Mouse (Mus musculus) left cerebral cortex, postnatal 10 days (tissue): ENCODE results near the gene Ltv1. TPM values are rescaled to one million over a fixed set of nuclear protein-coding genes. Genes with fewer than 3 reads are reported as not detected.

ENCODE experiments used
- DNase-seq, 2 experiments: peaks; one replicate each; pipeline ENCODE4 v3.0.0; 2021 to 2022; ENCODE audit warnings: low spot score in 2 of 2, mixed read lengths in 1 of 2; ENCODE audit errors: extremely low spot score in 1 of 2
- intact Hi-C: fragments of 180-260 bp; cut with DNase I; formaldehyde crosslinking; loops from one replicate; pipeline ENCODE4 v1.15.1; 2025
- total RNA-seq, 2 experiments: library from RNA; stranded (reverse); gene quantifications; 2 replicates each; pipeline ENCODE4 v1.2.3; 2021

The Ltv1 gene
- 10 to 100 TPM; 20.5 to 23.2 TPM for total RNA-seq

GRCm38 (mm10) chr10:13192731-13193351 lies at the start of gene Ltv1:
Gene Ltv1 (minus strand): TSS chr10:13193168.
- intact Hi-C loops, result no loop called here
- peak; percentile 96 to 98 for DNase-seq

GRCm38 (mm10) chr10:13240431-13240830 lies 47.5 kb upstream of the Ltv1 start:
- intact Hi-C loops, result no loop called here

GRCm38 (mm10) chr10:13238188-13238587 lies 45.2 kb upstream of the Ltv1 start:
- intact Hi-C loops, result no loop called here
- no peak for DNase-seq

More at GRCm38 (mm10) chr10:13240431-13240830, 47.5 kb upstream of the Ltv1 start:
- DNase-seq, result no peak

- DNase-seq, result no peak
- intact Hi-C loops, result no loop called here
Observed at GRCm38 (mm10) chr10:13236866-13237265, 43.9 kb upstream of the Ltv1 start.

GRCm38 (mm10) chr10:13234503-13234902 lies 41.5 kb upstream of the Ltv1 start:
- intact Hi-C loops, result no loop called here
- no peak for DNase-seq

- intact Hi-C loops, result no loop called here
- no peak for DNase-seq
Observed at GRCm38 (mm10) chr10:13233941-13234340, 41.0 kb upstream of the Ltv1 start.

- intact Hi-C loops, result no loop called here
- DNase-seq, result no peak
Observed at GRCm38 (mm10) chr10:13233143-13233622, 40.2 kb upstream of the Ltv1 start.

- intact Hi-C loops, result no loop called here
- no peak for DNase-seq
Observed at GRCm38 (mm10) chr10:13232443-13233142, 39.6 kb upstream of the Ltv1 start.

- DNase-seq, result no peak
- intact Hi-C loops, result no loop called here
Observed at GRCm38 (mm10) chr10:13230716-13231115, 37.7 kb upstream of the Ltv1 start.

- intact Hi-C loops, result no loop called here
- peak in 1 of 2 experiments; percentile 4 for DNase-seq
Observed at GRCm38 (mm10) chr10:13225377-13226063, 32.6 kb upstream of the Ltv1 start.

- intact Hi-C loops, result no loop called here
- no peak for DNase-seq
Observed at GRCm38 (mm10) chr10:13222135-13222534, 29.2 kb upstream of the Ltv1 start.

GRCm38 (mm10) chr10:13220061-13220460 lies 27.1 kb upstream of the Ltv1 start:
- DNase-seq, result no peak

GRCm38 (mm10) chr10:13213956-13214355 lies 21.0 kb upstream of the Ltv1 start:
- intact Hi-C loops, result no loop called here
- DNase-seq, result no peak

More at GRCm38 (mm10) chr10:13220061-13220460, 27.1 kb upstream of the Ltv1 start:
- intact Hi-C loops, result no loop called here

- intact Hi-C loops, result no loop called here
- no peak for DNase-seq
Observed at GRCm38 (mm10) chr10:13212829-13213228, 19.9 kb upstream of the Ltv1 start.

- DNase-seq, result no peak
- intact Hi-C loops, result no loop called here
Observed at GRCm38 (mm10) chr10:13212326-13212725, 19.4 kb upstream of the Ltv1 start.

GRCm38 (mm10) chr10:13209930-13210637 lies 17.1 kb upstream of the Ltv1 start:
- intact Hi-C loops, result no loop called here
- no peak for DNase-seq

GRCm38 (mm10) chr10:13209506-13209905 lies 16.5 kb upstream of the Ltv1 start:
- no peak for DNase-seq
- intact Hi-C loops, result no loop called here

- intact Hi-C loops, result no loop called here
Observed at GRCm38 (mm10) chr10:13209061-13209460, 16.1 kb upstream of the Ltv1 start.

GRCm38 (mm10) chr10:13201741-13202293 lies 8.8 kb upstream of the Ltv1 start:
- intact Hi-C loops, result no loop called here

More at GRCm38 (mm10) chr10:13209061-13209460, 16.1 kb upstream of the Ltv1 start:
- no peak for DNase-seq

More at GRCm38 (mm10) chr10:13201741-13202293, 8.8 kb upstream of the Ltv1 start:
- DNase-seq, result no peak
